Mouse (Mus musculus) ovary, adult 2 months (tissue): Measurements from ENCODE around the gene Wdr24. TPM values are rescaled to one million over a fixed set of nuclear protein-coding genes. Genes with fewer than 3 reads are reported as not detected.

Experiments
- polyA plus RNA-seq: library from polyadenylated mRNA; depleted of rRNA; stranded (reverse); fragments of >200 nt; gene quantifications from 2 replicates; pipeline ENCODE4 v1.2.3, GENCODE M21; 2012; rRNA removed

Gene Wdr24
- polyA plus RNA-seq, 1 experiment, result 62.1 TPM

Other genes with a start within 250 kb of the Wdr24 start
- gene Lmf1, start 244.5 kb upstream of the Wdr24 start, polyA plus RNA-seq, result 22.7 and 27.2 TPM in 2 replicates
- 2.7 and 3.5 TPM in 2 replicates for gene Gng13, start 106.5 kb upstream of the Wdr24 start, polyA plus RNA-seq
- 12.0 and 22.1 TPM in 2 replicates for gene Chtf18, start 96.2 kb upstream of the Wdr24 start, polyA plus RNA-seq
- gene Rpusd1, start 96.0 kb upstream of the Wdr24 start, polyA plus RNA-seq, result 82.3 and 86.0 TPM in 2 replicates
- 0.94 and 1.2 TPM in 2 replicates for gene Mslnl, start 87.6 kb upstream of the Wdr24 start, polyA plus RNA-seq
- gene Msln, start 69.2 kb upstream of the Wdr24 start, polyA plus RNA-seq, result 33.2 and 39.7 TPM in 2 replicates
- gene Narfl, start 49.9 kb upstream of the Wdr24 start, polyA plus RNA-seq, result 24.6 and 29.5 TPM in 2 replicates
- 86.4 and 90.9 TPM in 2 replicates for gene Haghl, start 38.0 kb upstream of the Wdr24 start, polyA plus RNA-seq
- 17.5 and 18.6 TPM in 2 replicates for gene Ccdc78, start 37.0 kb upstream of the Wdr24 start, polyA plus RNA-seq
- gene Fam173a, start 30.7 kb upstream of the Wdr24 start, polyA plus RNA-seq, result 159 and 201 TPM in 2 replicates
- gene AC134908.4, start 28.0 kb upstream of the Wdr24 start, polyA plus RNA-seq, result 2.5 TPM in 1 of 2 replicates, not detected in the other
- gene Metrn, start 26.5 kb upstream of the Wdr24 start, polyA plus RNA-seq, result 100 and 135 TPM in 2 replicates
- gene Fbxl16, start 14.5 kb upstream of the Wdr24 start, polyA plus RNA-seq, result 5.4 and 6.6 TPM in 2 replicates
- gene Jmjd8, start 5.2 kb downstream of the Wdr24 start, polyA plus RNA-seq, result 68.4 and 97.3 TPM in 2 replicates
- gene Stub1, start 9.8 kb downstream of the Wdr24 start, polyA plus RNA-seq, result 198 and 215 TPM in 2 replicates
- 62.2 and 86.4 TPM in 2 replicates for gene Rhbdl1, start 13.7 kb downstream of the Wdr24 start, polyA plus RNA-seq
- 92.8 and 93.1 TPM in 2 replicates for gene Gm20683, start 18.1 kb downstream of the Wdr24 start, polyA plus RNA-seq
- 128 and 135 TPM in 2 replicates for gene Rhot2, start 21.2 kb downstream of the Wdr24 start, polyA plus RNA-seq
- 96.6 and 108 TPM in 2 replicates for gene Wdr90, start 37.9 kb downstream of the Wdr24 start, polyA plus RNA-seq
- gene Mcrip2, start 45.1 kb downstream of the Wdr24 start, polyA plus RNA-seq, result 280 and 319 TPM in 2 replicates
- 252 TPM in 2 replicates for gene Mettl26, start 51.4 kb downstream of the Wdr24 start, polyA plus RNA-seq
- gene Wfikkn1, start 57.2 kb downstream of the Wdr24 start, polyA plus RNA-seq, result 2.3 and 3.1 TPM in 2 replicates
- 55.7 and 59.0 TPM in 2 replicates for gene Rab40c, start 96.1 kb downstream of the Wdr24 start, polyA plus RNA-seq
- 167 and 173 TPM in 2 replicates for gene Pigq, start 121.3 kb downstream of the Wdr24 start, polyA plus RNA-seq
- gene Nhlrc4, start 121.3 kb downstream of the Wdr24 start, polyA plus RNA-seq, result 30.0 and 56.2 TPM in 2 replicates
- gene A930017K11Rik, start 128.9 kb downstream of the Wdr24 start, polyA plus RNA-seq, result 0.11 and 0.17 TPM in 2 replicates
- gene Capn15, start 162.2 kb downstream of the Wdr24 start, polyA plus RNA-seq, result 76.4 and 78.9 TPM in 2 replicates
- gene Rab11fip3, start 245.9 kb downstream of the Wdr24 start, polyA plus RNA-seq, result 38.3 and 41.6 TPM in 2 replicates